Mouse (Mus musculus) liver, adult 2 months (tissue): ENCODE results near the gene 1700001P01Rik.

Source experiments
- CTCF ChIP-seq: fragments of 200-500 bp; IDR thresholded peaks from 2 replicates; pipeline ENCODE4 v1.5.1; 2011; ENCODE audit warnings: low read depth, low read length, control low read depth
- POLR2A ChIP-seq: fragments of 200-500 bp; IDR thresholded peaks from 2 replicates; pipeline ENCODE4 v1.6.1; 2011; ENCODE audit warnings: low read length, control low read depth; ENCODE audit not compliant: insufficient read depth; ENCODE audit errors: extremely low read depth

DNA sequence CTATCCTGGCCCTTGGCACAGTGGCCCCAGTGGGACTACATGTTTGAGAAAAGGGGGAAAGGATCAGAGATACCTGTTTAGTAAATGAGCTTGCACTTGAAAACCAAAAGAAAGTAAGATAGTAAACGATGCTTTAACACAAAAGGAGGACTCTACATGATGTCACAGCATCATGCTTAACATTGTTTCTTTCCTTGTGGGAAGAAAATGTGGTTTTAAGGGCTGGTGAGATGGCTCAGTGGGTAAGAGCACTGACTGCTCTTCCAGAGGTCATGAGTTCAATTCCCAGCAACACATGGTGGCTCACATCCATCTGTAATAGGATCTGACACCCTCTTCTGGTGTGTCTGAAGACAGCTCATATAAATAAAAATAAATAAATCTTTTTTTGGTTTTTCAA, 17.6 kb downstream of the 1700001P01Rik start:
- TF ChIP-seq CTCF (no peak), POLR2A (no peak)
